Mouse (Mus musculus) midbrain, postnatal 0 days (tissue): Measurements from ENCODE around the gene Trhr2. TPM values are rescaled to one million over a fixed set of nuclear protein-coding genes. Genes with fewer than 3 reads are reported as not detected.
"Not testable (repeated sequence)": the region's sequence is repeated elsewhere in the genome, so short reads cannot be mapped to it uniquely, and the experiment has no call there.

Experiments used
- ATAC-seq: fragments of 200-750 bp; cut with Nextera tagmentation; 2 replicates; pipeline ENCODE4 v1.8.0; 2017; ENCODE audit warnings: moderate number of reproducible peaks, mild to moderate bottlenecking, moderate TSS enrichment, moderate library complexity; ENCODE audit not compliant: low FRiP score
- DNase-seq: peaks from one replicate; pipeline ENCODE4 v3.0.0-alpha.2; 2015; ENCODE audit warnings: low spot score
- H3K27ac ChIP-seq: fragments of 300-500 bp; sonication (generic); 2 replicates; pipeline ENCODE4 v1.5.1; 2014; ENCODE audit warnings: low read depth, mild to moderate bottlenecking, low read length, mixed read lengths
- H3K27me3 ChIP-seq: fragments of 300-500 bp; sonication (generic); 2 replicates; pipeline ENCODE4 v1.6.1; 2014; ENCODE audit warnings: low read length, control low read depth, mixed read lengths; ENCODE audit not compliant: insufficient read depth
- H3K36me3 ChIP-seq: fragments of 300-500 bp; sonication (generic); 2 replicates; pipeline ENCODE4 v1.6.1; 2014; ENCODE audit warnings: low read length, control low read depth, mixed read lengths; ENCODE audit not compliant: insufficient read depth
- H3K4me1 ChIP-seq: fragments of 300-500 bp; sonication (generic); 2 replicates; pipeline ENCODE4 v1.6.1; 2014; ENCODE audit warnings: mild to moderate bottlenecking, control low read depth, antibody characterized with exemption, low read length, mixed read lengths; ENCODE audit not compliant: insufficient read depth
- H3K4me2 ChIP-seq: fragments of 300-500 bp; sonication (generic); 2 replicates; pipeline ENCODE4 v1.6.1; 2014; ENCODE audit warnings: low read depth, mild to moderate bottlenecking, low read length, mixed read lengths; ENCODE audit not compliant: poor library complexity, severe bottlenecking
- H3K4me3 ChIP-seq: fragments of 300-500 bp; sonication (generic); 2 replicates; pipeline ENCODE4 v1.5.1; 2014; ENCODE audit warnings: low read depth, mild to moderate bottlenecking, low read length, moderate library complexity
- H3K9ac ChIP-seq: fragments of 300-500 bp; sonication (generic); replicated peaks from 2 replicates; pipeline ENCODE4 v1.6.1; 2014; ENCODE audit warnings: mild to moderate bottlenecking, low read length, moderate library complexity, mixed read lengths; ENCODE audit not compliant: poor library complexity, severe bottlenecking
- H3K9me3 ChIP-seq: fragments of 300-500 bp; sonication (generic); 2 replicates; pipeline ENCODE4 v1.6.1; 2016; ENCODE audit warnings: low read length, control low read depth
- CTCF ChIP-seq: IDR thresholded peaks from 2 replicates; pipeline ENCODE4 v1.5.1; 2016; ENCODE audit warnings: antibody characterized with exemption, mild to moderate bottlenecking
- WGBS: fragments of 180-500 bp; shearing (Covaris S2); extraction: QIAGEN DNeasy Blood & Tissue Kit; methylation state at CpG from one replicate; pipeline ENCODE4 v1.1.7; 2014; 5-methylcytosine and 5-hydroxymethylcytosine counted together
- polyA plus RNA-seq: library from polyadenylated mRNA; unstranded; fragments of >200 nt; fragmentation: Nextera tagmentation; extraction: Ambion mirVana; gene quantifications from 2 replicates; pipeline ENCODE4 v1.2.1, GENCODE M21; 2015
- total RNA-seq: library from RNA; depleted of rRNA; stranded (reverse); fragments of >200 nt; gene quantifications from 2 replicates; pipeline ENCODE4 v1.2.3, GENCODE M21; 2014

The Trhr2 gene
- total and polyA plus RNA-seq, 2 experiments from 2014 or later, result 0.15 to 0.93 TPM

DNA sequence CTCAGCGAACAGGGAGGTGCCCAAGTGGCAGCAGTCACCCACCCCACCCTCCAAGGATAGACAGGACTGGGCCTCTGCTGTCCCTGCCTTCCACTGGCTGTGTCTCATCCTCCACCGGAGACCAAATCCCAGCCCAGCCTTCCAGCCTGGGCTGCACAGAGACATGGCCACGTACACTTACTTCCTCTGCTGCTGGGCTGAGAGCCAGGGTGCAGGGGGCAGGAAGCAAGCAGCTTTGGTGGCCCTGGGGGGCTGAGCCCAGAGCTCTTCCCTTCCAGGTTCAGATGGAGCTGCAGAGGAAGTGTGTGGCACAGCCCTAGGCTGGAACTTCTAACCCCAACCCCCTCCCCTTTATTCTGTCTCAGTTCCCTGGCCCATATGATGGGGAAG lies 29.4 kb downstream of the Trhr2 start:
- no peak overlapping the region for H3K4me3 ChIP-seq
- H3K9me3 ChIP-seq, result no peaks in the 10 kb centered on the region
- H3K36me3 ChIP-seq, result no peaks in the 10 kb centered on the region; the same call in 1 of the 2 replicates
- DNase-seq (no peak), ATAC-seq (no peak)
- no peak overlapping the region for H3K27ac ChIP-seq
- peak overlapping the region; percentile 2 for H3K9ac ChIP-seq
- 0 out of 2 replicates have a peak, but pooled peaks cover 10% of the 10 kb centered on the region for H3K27me3 ChIP-seq
- no peak for TF ChIP-seq CTCF
- peaks cover 5% of the 10 kb centered on the region; the same call in 1 of the 2 replicates for H3K4me1 ChIP-seq
- H3K4me2 ChIP-seq, result no peak overlapping the region
- WGBS, result 64% methylated on average over 3 of the region's 3 CpGs

DNA sequence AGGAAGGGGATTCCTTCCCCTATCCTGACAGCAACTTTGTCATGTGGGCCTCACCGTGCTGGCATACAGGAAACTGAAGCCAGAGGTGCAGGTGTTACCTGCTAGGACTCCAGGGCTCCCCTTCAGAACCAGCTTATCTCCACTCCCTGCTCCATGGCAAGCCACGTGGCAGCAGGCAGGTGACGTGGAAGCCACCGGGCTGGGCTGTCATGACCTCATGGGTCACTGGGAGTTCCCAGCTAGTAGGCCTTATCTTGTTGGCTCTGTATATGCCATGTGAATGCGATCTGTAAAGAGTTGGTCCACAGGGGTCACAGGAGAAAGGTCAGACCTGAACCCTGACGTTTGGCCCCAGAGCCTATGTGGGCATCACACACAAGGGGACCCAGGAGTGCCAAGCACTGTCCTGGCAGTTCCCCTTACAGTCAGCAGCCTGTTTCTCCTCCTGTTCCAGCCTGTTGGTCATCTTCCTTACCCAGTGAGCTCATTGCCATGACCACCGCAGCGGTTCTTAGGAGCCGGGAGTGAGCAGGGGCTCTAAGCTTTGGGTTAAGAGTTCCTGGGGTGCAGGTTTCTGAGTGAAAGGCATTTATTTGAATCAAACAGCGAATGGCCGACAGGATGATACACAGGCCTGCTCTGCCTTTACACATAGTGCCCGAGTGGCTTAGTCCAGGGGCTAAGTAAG lies 30.0 kb downstream of the Trhr2 start:
- 72% methylated on average over 12 of the region's 12 CpGs for WGBS
- Histone ChIP-seq H3K27me3 (0 out of 2 replicates have a peak, but pooled peaks cover 10% of the 10 kb centered on the region), H3K4me1 (peaks cover 5% of the 10 kb centered on the region; the same call in 1 of the 2 replicates), H3K27ac (no peak overlapping the region), H3K4me3 (no peak overlapping the region), H3K4me2 (no peak overlapping the region), H3K9ac (peak overlapping the region; percentile 2), H3K36me3 (no peaks in the 10 kb centered on the region; the same call in 1 of the 2 replicates), H3K9me3 (no peaks in the 10 kb centered on the region)
- ATAC-seq, result no peak
- no peak for DNase-seq
- TF ChIP-seq CTCF, result no peak

DNA sequence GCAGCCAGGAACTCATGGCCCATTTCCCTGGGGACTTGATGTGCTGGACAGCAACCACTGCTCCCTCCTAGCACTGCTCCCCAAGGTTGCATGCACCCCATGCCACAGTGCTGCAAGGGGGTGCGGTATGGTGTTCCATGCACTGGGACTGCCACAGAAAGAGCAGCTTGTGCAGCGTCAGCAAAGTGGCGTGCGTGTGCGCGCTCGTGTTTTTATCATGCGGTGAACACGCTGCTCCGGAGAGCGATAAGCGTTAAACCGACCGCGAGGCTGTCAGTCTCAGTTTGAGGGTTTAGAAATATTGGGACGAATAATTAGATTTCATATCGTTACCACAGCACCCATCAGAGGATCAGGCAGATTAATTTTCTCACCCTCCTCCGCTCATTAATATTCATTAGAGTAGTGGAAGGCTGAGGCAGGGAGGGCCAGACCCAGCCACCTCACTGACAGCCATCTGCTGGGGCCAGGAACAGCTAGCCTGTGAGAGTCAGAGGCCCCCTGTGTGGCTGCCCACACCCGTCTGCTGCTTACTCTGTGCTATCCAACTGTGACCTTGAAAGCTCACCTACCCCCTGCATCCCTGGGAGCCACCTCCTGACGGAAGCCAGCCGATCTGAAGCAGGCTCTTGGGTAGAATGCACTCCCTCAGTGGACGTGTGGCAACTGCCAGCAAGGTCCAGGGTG lies 30.9 kb downstream of the Trhr2 start:
- Histone ChIP-seq H3K27me3 (0 out of 2 replicates have a peak, but pooled peaks cover 6% of the 10 kb centered on the region), H3K4me2 (no peak overlapping the region), H3K9ac (no peak overlapping the region), H3K36me3 (no peaks in the 10 kb centered on the region; the same call in 1 of the 2 replicates), H3K9me3 (no peaks in the 10 kb centered on the region), H3K4me3 (no peak overlapping the region), H3K27ac (no peak overlapping the region), H3K4me1 (peaks cover 2% of the 10 kb centered on the region; the same call in 1 of the 2 replicates)
- 51% methylated on average over 22 of the region's 22 CpGs for WGBS
- peak; percentile 48 for DNase-seq
- no peak for ATAC-seq
- no peak for TF ChIP-seq CTCF

DNA sequence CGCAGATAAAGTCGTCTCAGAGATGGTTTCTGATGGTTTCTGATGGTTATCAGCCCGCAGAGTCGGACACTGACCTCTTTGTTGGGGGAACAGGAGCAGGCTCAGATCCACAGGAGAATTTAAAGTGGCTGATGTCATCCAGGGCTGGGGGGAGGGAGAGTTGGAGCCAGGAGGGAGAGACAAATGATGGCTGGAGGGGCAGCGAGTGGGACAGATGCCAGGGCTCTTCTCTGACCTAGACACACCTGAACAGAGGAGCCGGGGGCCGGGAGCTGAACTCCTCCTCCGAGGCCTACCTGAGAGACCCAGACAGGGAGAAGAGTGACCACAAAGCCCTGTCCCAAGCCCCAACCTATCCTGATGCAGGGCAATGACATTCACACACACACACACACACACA lies 31.5 kb downstream of the Trhr2 start:
- Histone ChIP-seq H3K27ac (no peak overlapping the region), H3K4me1 (peaks cover 7% of the 10 kb centered on the region; the same call in 1 of the 2 replicates), H3K36me3 (no peaks in the 10 kb centered on the region; the same call in 1 of the 2 replicates), H3K9ac (no peak overlapping the region), H3K4me2 (no peak overlapping the region), H3K9me3 (no peaks in the 10 kb centered on the region), H3K27me3 (0 out of 2 replicates have a peak, but pooled peaks cover 1% of the 10 kb centered on the region), H3K4me3 (no peak overlapping the region)
- WGBS, result 67% methylated on average over 8 of the region's 8 CpGs
- no peak for TF ChIP-seq CTCF
- ATAC-seq (no peak), DNase-seq (no peak)

DNA sequence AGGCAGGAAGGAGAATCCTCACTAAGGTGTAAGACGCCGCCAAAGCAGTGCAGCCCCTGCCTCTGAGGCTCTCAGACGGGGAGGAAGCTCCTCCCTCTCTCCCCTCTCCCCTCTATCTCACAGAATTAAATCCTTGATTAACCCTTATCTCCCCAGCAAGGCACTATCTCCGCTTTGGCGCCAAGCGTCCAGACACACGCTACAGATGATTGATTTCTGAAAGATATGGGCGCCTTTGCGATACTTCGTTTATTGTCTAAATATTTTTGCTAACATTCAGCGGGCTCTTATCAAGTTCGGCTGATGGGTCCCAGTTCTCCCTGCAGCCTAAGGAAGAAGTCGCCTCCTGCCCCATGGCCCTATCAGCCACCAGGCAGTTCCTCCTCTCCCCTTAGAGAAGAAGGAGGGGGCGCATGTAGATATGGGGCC lies 34.4 kb downstream of the Trhr2 start:
- 30% methylated on average over 14 of the region's 14 CpGs for WGBS
- H3K9ac ChIP-seq, result peak overlapping the region; percentile 39; the same call in 1 of the 2 replicates
- H3K36me3 ChIP-seq, result no peaks in the 10 kb centered on the region
- no peak overlapping the region for H3K4me3 ChIP-seq
- peak overlapping the region; percentile 28 for H3K4me2 ChIP-seq
- ATAC-seq, result no peak
- DNase-seq, result no peak
- peaks cover 7% of the 10 kb centered on the region; the same call in 1 of the 2 replicates for H3K4me1 ChIP-seq
- TF ChIP-seq CTCF, result no peak
- H3K27ac ChIP-seq, result no peak overlapping the region
- no peaks in the 10 kb centered on the region for H3K27me3 ChIP-seq
- no peaks in the 10 kb centered on the region for H3K9me3 ChIP-seq

DNA sequence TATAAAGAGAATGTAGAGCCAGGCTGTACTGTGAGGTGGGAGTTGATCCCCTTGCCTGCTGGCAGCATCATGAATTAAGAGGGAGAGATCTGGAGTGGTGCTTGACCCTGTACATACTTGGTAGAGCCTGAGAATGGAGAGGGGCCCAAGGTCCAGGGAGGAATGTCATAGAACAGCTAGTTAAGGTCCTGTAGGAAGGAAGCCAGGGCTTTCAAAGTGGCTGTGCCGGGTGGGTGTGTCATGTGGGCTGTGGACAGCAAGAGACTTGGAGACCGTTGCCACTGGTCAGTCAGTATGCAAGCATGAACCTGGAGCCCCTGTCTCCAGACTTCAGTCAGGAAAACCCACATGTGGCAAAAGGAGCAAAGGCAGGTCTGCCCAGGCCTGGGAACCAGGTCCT lies 35.4 kb downstream of the Trhr2 start:
- DNase-seq (no peak), ATAC-seq (no peak)
- Histone ChIP-seq H3K4me2 (no peak overlapping the region), H3K27me3 (no peaks in the 10 kb centered on the region), H3K27ac (no peak overlapping the region), H3K4me1 (peaks cover 7% of the 10 kb centered on the region; the same call in 1 of the 2 replicates), H3K4me3 (no peak overlapping the region), H3K9ac (no peak overlapping the region), H3K9me3 (no peaks in the 10 kb centered on the region), H3K36me3 (no peaks in the 10 kb centered on the region)
- no peak for TF ChIP-seq CTCF
- WGBS, result 69% methylated on average over 2 of the region's 2 CpGs

DNA sequence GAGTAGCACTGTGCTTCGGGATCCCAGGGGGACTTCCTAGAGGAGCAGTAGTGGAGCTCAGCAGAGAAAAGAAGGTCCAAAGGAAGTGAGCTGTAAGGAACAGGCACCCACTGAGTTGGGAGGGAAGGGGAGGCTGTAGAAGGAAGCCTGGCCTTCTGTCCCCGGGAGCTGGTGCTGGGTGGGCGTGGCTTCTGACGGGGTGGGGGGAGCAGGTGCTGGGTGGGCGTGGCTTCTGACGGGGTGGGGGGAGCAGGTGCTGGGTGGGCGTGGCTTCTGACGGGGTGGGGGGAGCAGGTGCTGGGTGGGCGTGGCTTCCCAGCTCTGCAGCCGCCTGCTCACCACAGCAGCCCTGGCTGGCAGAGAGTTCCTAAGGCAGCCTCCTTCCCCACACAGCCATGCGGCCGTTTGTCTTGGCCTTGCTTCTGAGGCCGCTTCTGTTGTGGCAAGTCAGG lies 36.6 kb downstream of the Trhr2 start:
- not testable (repeated sequence) for H3K9ac ChIP-seq, H3K27me3 ChIP-seq, H3K36me3 ChIP-seq, ATAC-seq, H3K4me1 ChIP-seq, H3K9me3 ChIP-seq, H3K4me3 ChIP-seq, H3K4me2 ChIP-seq, DNase-seq, H3K27ac ChIP-seq
- 12% methylated on average over 11 of the region's 13 CpGs for WGBS
